Mouse (Mus musculus) heart, postnatal 14 days (tissue): ENCODE measurements around the gene Cnnm4. TPM values are rescaled to one million over a fixed set of nuclear protein-coding genes. Genes with fewer than 3 reads are reported as not detected.
"Not testable (repeated sequence)": the region's sequence is repeated elsewhere in the genome, so short reads cannot be mapped to it uniquely, and the experiment has no call there.

Experiments used
- DNase-seq, 2 experiments: peaks; one replicate each; pipeline ENCODE4 v3.0.0; 2021 to 2022
- intact Hi-C: fragments of 180-260 bp; cut with DNase I; formaldehyde crosslinking; loops from one replicate; pipeline ENCODE4 v1.15.1; 2025
- total RNA-seq, 2 experiments: library from RNA; stranded (reverse); gene quantifications; 2 replicates each; pipeline ENCODE4 v1.2.3; 2021

The Cnnm4 gene
- total RNA-seq, 2 experiments from 2014 or later: 3.4 to 4.1 TPM

GRCm38 (mm10) chr1:36536783-36537182 lies 65.4 kb downstream of the Cnnm4 start, which contains the start of gene Ankrd23:
Gene Ankrd23, minus strand, starts transcription at chr1:36536883.
- DNase-seq, intact Hi-C loops: not testable (repeated sequence)

GRCm38 (mm10) chr1:36538727-36539126 lies 67.3 kb downstream of the Cnnm4 start:
- intact Hi-C loops: no loop called here
- DNase-seq: no peak

- intact Hi-C loops: no loop called here
- DNase-seq: peak; percentile 77 to 81
These were observed 67.8 kb downstream of the Cnnm4 start, which contains the start of gene Gm42417 for GRCm38 (mm10) chr1:36539186-36539585. Gene Gm42417, minus strand, starts transcription at chr1:36539429.

- intact Hi-C loops: no loop called here
- no peak for DNase-seq
These were observed 68.7 kb downstream of the Cnnm4 start for GRCm38 (mm10) chr1:36540132-36540531.

GRCm38 (mm10) chr1:36540807-36541206 lies 69.4 kb downstream of the Cnnm4 start:
- intact Hi-C loops: no loop called here
- DNase-seq: no peak

- DNase-seq: no peak
- intact Hi-C loops: no loop called here
These were observed 70.4 kb downstream of the Cnnm4 start for GRCm38 (mm10) chr1:36541844-36542243.

GRCm38 (mm10) chr1:36542925-36543324 lies 71.5 kb downstream of the Cnnm4 start:
- intact Hi-C loops: no loop called here
- no peak for DNase-seq

DNA sequence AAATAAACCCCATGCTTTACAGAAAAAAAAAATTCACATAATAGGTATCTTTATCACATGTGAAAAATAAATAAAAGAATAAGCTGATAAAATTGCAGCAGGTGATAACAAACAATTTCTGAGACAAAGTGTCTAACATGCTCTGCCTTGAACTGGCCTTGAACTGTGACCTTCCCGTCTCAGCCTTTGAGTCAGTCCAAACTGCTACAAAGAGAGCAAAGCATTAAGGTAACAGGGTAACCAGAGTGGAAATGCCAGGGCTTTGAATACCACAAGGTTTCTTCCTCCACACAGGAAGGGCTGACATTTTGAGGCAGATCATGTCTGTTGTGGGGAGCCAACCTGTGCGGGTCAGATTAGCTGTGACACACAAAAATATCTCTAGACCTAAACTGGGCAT lies 74.0 kb downstream of the Cnnm4 start:
- intact Hi-C loops: no loop called here

DNA sequence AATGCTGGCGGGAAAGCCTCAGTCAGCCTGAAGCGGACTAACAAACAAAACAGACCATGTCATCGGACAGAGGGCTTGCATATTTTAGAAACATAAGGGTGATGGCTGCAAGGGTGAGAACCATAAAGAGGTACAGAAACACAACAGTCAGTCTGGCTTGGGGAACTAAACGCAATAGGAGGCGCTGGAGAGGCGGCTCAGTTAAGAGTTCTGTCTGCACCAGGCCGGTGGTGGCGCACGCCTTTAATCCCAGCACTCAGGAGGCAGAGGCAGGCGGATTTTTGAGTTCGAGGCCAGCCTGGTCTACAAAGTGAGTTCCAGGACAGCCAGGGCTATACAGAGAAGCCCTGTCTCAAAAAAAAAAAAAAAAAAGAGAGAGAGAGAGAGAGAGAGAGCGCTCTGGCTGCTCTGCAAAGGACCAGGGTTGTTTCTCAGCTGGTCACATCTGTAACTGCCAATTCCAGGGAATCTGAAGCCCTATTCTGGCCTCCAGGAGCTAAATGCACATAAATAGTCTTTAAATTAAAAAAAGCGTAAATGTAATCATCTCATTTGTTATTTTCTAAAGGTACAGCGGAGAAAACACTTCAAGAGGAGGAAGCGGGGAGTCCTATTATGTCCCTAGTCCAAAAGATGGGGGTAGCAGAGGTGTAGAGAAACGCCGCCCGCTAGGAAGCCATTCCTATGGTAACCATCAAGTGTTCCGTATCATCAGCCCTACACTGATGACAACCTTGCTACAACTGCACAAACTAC lies 74.6 kb downstream of the Cnnm4 start:
- DNase-seq: no peak
- intact Hi-C loops: loop anchor here (2.0 kb wide), 1 partner anchor 139 kb away; no protein-coding TSS in a partner anchor

More for the DNA sequence above, 74.0 kb downstream of the Cnnm4 start:
- no peak for DNase-seq

- intact Hi-C loops: loop anchor here (1.0 to 2.0 kb wide), 2 partner anchors 88 to 138 kb away; no protein-coding TSS in a partner anchor
- peak; percentile 97 for DNase-seq
These were observed 75.6 kb downstream of the Cnnm4 start, which contains the start of gene Ankrd39 for GRCm38 (mm10) chr1:36546888-36547471. Gene Ankrd39, minus strand, starts transcription at chr1:36547445.

GRCm38 (mm10) chr1:36547981-36548598 lies 76.7 kb downstream of the Cnnm4 start:
- intact Hi-C loops: loop anchor here (1.0 to 2.0 kb wide), 3 partner anchors 87 to 137 kb away; no protein-coding TSS in a partner anchor
- peak; percentile 72 to 73 for DNase-seq

GRCm38 (mm10) chr1:36548771-36549170 lies 77.4 kb downstream of the Cnnm4 start:
- intact Hi-C loops: loop anchor here (2.0 kb wide), 1 partner anchor 116 kb away; no protein-coding TSS in a partner anchor
- no peak for DNase-seq

- intact Hi-C loops: loop anchor here (2.0 kb wide), 1 partner anchor 115 kb away; no protein-coding TSS in a partner anchor
- no peak for DNase-seq
These were observed 78.1 kb downstream of the Cnnm4 start for GRCm38 (mm10) chr1:36549491-36549890.

GRCm38 (mm10) chr1:36550075-36550863 lies 78.8 kb downstream of the Cnnm4 start:
- no peak for DNase-seq
- intact Hi-C loops: no loop called here

- intact Hi-C loops: no loop called here
- DNase-seq: no peak
These were observed 80.5 kb downstream of the Cnnm4 start for GRCm38 (mm10) chr1:36551904-36552303.

GRCm38 (mm10) chr1:36552506-36552905 lies 81.1 kb downstream of the Cnnm4 start:
- intact Hi-C loops: no loop called here
- DNase-seq: no peak

GRCm38 (mm10) chr1:36554633-36555399 lies 83.4 kb downstream of the Cnnm4 start:
- DNase-seq: no peak
- intact Hi-C loops: no loop called here

GRCm38 (mm10) chr1:36555798-36556395 lies 84.5 kb downstream of the Cnnm4 start:
- intact Hi-C loops: loop anchor here (2.0 kb wide), 3 partner anchors 33 to 79 kb away; no protein-coding TSS in a partner anchor
- peak in 1 of 2 experiments; percentile 43 for DNase-seq
